Mouse (Mus musculus) stomach, embryonic 15.5 days (tissue): Measurements from ENCODE around the gene Gm17359. TPM values are rescaled to one million over a fixed set of nuclear protein-coding genes. Genes with fewer than 3 reads are reported as not detected.
"Not testable (repeated sequence)": the region's sequence is repeated elsewhere in the genome, so short reads cannot be mapped to it uniquely, and the experiment has no call there.

Experiments
- ATAC-seq: fragments of 200-750 bp; cut with Nextera tagmentation; 2 replicates; pipeline ENCODE4 v1.8.0; 2017; ENCODE audit warnings: low read depth, moderate number of reproducible peaks, moderate TSS enrichment; ENCODE audit not compliant: insufficient read depth, low FRiP score
- H3K27ac ChIP-seq: fragments of 300-500 bp; sonication (generic); 2 replicates; pipeline ENCODE4 v1.5.1; 2015; ENCODE audit warnings: mild to moderate bottlenecking, inconsistent platforms
- H3K27me3 ChIP-seq: fragments of 300-500 bp; sonication (generic); replicated peaks from 2 replicates; pipeline ENCODE4 v1.6.1; 2015; ENCODE audit warnings: inconsistent platforms
- H3K36me3 ChIP-seq: fragments of 300-500 bp; sonication (generic); 2 replicates; pipeline ENCODE4 v1.6.1; 2015; ENCODE audit warnings: inconsistent platforms
- H3K4me1 ChIP-seq: fragments of 300-500 bp; sonication (generic); 2 replicates; pipeline ENCODE4 v1.6.1; 2015; ENCODE audit warnings: inconsistent platforms
- H3K4me2 ChIP-seq: fragments of 300-500 bp; sonication (generic); 2 replicates; pipeline ENCODE4 v1.6.1; 2015; ENCODE audit warnings: mild to moderate bottlenecking, inconsistent platforms
- H3K4me3 ChIP-seq: fragments of 300-500 bp; sonication (generic); replicated peaks from 2 replicates; pipeline ENCODE4 v1.5.1; 2015; ENCODE audit warnings: inconsistent platforms
- H3K9ac ChIP-seq: fragments of 300-500 bp; sonication (generic); 2 replicates; pipeline ENCODE4 v1.6.1; 2015; ENCODE audit warnings: inconsistent platforms
- H3K9me3 ChIP-seq: fragments of 300-500 bp; sonication (generic); 2 replicates; pipeline ENCODE4 v1.6.1; 2016; ENCODE audit warnings: inconsistent platforms
- WGBS: fragments of 180-500 bp; shearing (Covaris S2); methylation state at CpG from one replicate; pipeline ENCODE4 v1.1.7; 2015; 5-methylcytosine and 5-hydroxymethylcytosine counted together
- polyA plus RNA-seq: library from polyadenylated mRNA; unstranded; fragments of >200 nt; fragmentation: Nextera tagmentation; extraction: Ambion mirVana; gene quantifications from 2 replicates; pipeline ENCODE4 v1.2.1, GENCODE M21; 2015

Gene Gm17359
- polyA plus RNA-seq, 1 experiment from 2014 or later = not detected

GRCm38 (mm10) chr3:79434436-79434835 is 98.0 kb downstream of the Gm17359 start:
- Histone ChIP-seq H3K4me2 (no peak overlapping the region), H3K9me3 (no peaks in the 10 kb centered on the region), H3K9ac (no peak overlapping the region), H3K4me1 (no peaks in the 10 kb centered on the region), H3K27ac (no peak overlapping the region), H3K36me3 (no peaks in the 10 kb centered on the region), H3K27me3 (no peaks in the 10 kb centered on the region), H3K4me3 (no peak overlapping the region)
- ATAC-seq = no peak
- 80% methylated on average over 9 of the region's 9 CpGs for WGBS

DNA sequence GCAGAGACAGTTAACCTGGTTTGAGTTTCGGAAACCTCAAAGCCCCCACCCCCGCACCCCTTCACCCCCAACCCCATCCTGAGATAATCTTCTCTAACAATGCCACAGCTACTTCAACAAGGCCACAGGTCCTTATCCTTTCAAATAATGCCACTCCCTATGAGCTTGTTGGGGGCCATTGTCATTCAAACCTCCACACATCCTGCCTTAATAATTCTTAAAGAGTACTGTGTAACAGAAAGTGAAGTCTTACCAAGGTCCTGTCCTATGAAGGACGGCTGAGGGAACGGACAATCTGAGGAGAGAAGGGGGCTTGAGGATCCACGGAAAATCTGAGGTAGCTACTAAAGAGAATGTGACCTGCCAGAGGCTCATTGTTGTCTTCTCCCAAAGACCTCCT is 98.5 kb downstream of the Gm17359 start:
- no peaks in the 10 kb centered on the region for H3K9me3 ChIP-seq
- 64% methylated on average over 5 of the region's 5 CpGs for WGBS
- H3K27me3 ChIP-seq = no peaks in the 10 kb centered on the region
- no peak overlapping the region for H3K9ac ChIP-seq
- H3K4me3 ChIP-seq = no peak overlapping the region
- no peak overlapping the region for H3K4me2 ChIP-seq
- no peak overlapping the region for H3K27ac ChIP-seq
- ATAC-seq = no peak
- no peaks in the 10 kb centered on the region for H3K36me3 ChIP-seq
- H3K4me1 ChIP-seq = no peaks in the 10 kb centered on the region

- Histone ChIP-seq H3K9ac (no peak overlapping the region), H3K27ac (no peak overlapping the region), H3K4me1 (no peaks in the 10 kb centered on the region), H3K4me2 (no peak overlapping the region), H3K4me3 (no peak overlapping the region), H3K36me3 (no peaks in the 10 kb centered on the region), H3K27me3 (no peaks in the 10 kb centered on the region), H3K9me3 (no peaks in the 10 kb centered on the region)
- no peak for ATAC-seq
- WGBS = 78% methylated on average over 7 of the region's 7 CpGs
Measured at GRCm38 (mm10) chr3:79436186-79436585, 99.7 kb downstream of the Gm17359 start.

DNA sequence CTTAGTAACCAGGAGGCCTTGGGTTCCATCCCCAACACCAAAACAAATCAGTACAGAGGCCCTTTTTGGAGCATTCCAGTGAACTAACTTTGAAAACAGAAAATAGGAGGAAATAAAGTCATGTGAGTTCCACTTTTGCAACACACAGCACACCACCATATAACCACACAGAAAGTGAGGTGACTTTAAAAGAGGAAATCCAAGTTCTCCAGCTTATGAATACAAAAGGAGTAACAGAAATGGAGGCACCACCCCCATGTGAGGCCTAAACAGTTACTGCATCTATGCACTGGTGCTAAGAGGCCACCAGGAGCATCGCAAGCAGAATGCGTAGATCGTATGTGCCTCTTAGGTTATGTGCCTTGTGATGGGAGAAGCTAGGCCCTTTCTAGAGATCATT is 101.8 kb downstream of the Gm17359 start:
- H3K27me3 ChIP-seq = no peaks in the 10 kb centered on the region
- no peak overlapping the region for H3K4me3 ChIP-seq
- 92% methylated on average over 3 of the region's 3 CpGs for WGBS
- ATAC-seq = no peak
- no peak overlapping the region for H3K4me2 ChIP-seq
- no peak overlapping the region for H3K27ac ChIP-seq
- no peaks in the 10 kb centered on the region for H3K36me3 ChIP-seq
- no peaks in the 10 kb centered on the region for H3K9me3 ChIP-seq
- H3K4me1 ChIP-seq = no peaks in the 10 kb centered on the region
- H3K9ac ChIP-seq = no peak overlapping the region

GRCm38 (mm10) chr3:79440976-79441491 is 104.6 kb downstream of the Gm17359 start:
- H3K9ac ChIP-seq = no peak overlapping the region
- 65% methylated on average over 12 of the region's 12 CpGs for WGBS
- H3K27ac ChIP-seq = no peak overlapping the region
- no peaks in the 10 kb centered on the region for H3K9me3 ChIP-seq
- H3K4me1 ChIP-seq = no peaks in the 10 kb centered on the region
- no peaks in the 10 kb centered on the region for H3K27me3 ChIP-seq
- no peak overlapping the region for H3K4me2 ChIP-seq
- ATAC-seq = no peak
- no peak overlapping the region for H3K4me3 ChIP-seq
- H3K36me3 ChIP-seq = no peaks in the 10 kb centered on the region

GRCm38 (mm10) chr3:79443850-79444249 is 107.4 kb downstream of the Gm17359 start:
- Histone ChIP-seq H3K27ac (no peak overlapping the region), H3K36me3 (no peaks in the 10 kb centered on the region), H3K9ac (no peak overlapping the region), H3K27me3 (no peaks in the 10 kb centered on the region), H3K4me2 (no peak overlapping the region), H3K4me1 (no peaks in the 10 kb centered on the region), H3K4me3 (no peak overlapping the region), H3K9me3 (no peaks in the 10 kb centered on the region)
- WGBS = 74% methylated on average over 4 of the region's 4 CpGs
- ATAC-seq = no peak

DNA sequence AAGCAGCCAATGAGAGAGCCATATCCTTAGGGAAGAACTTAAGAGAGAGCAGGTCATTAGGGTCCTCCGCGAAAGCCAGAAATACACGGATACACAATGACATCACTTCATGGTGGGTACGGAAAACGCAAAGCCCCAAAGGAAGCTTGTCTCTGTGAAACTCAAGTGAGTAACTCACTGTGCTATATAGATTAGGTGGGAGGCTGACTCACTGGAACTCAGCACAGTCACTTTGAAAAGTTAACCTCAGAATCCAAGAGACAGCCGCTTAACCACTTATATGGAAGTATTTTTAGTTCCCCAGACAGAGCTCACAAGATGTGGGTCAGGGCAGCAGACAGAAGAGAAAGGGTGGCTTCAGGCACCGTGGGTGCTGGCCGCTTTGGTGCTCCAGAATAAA is 108.6 kb downstream of the Gm17359 start:
- 70% methylated on average over 8 of the region's 8 CpGs for WGBS
- Histone ChIP-seq H3K4me3 (no peak overlapping the region), H3K9ac (no peak overlapping the region), H3K9me3 (no peaks in the 10 kb centered on the region), H3K4me1 (no peaks in the 10 kb centered on the region), H3K27me3 (no peaks in the 10 kb centered on the region), H3K4me2 (no peak overlapping the region), H3K36me3 (no peaks in the 10 kb centered on the region), H3K27ac (no peak overlapping the region)
- ATAC-seq = no peak

DNA sequence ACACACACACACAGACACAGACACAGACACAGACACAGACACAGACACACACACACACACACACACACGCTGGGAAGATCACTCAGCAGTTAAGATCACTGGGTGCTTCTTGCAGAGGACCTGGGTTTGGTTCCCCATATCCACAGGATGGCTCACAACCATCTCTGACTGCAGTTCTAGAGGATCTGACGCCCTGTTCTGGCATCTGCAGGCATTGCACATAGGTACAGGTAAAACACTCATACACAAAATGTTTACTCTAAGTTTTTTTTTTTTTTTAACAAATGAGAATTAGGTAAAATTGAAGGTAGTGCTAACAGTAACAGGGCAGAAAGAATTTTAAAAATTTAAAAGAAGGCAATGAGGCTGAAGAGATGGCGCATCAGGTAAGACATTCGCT is 109.7 kb downstream of the Gm17359 start:
- Histone ChIP-seq H3K36me3 (no peaks in the 10 kb centered on the region), H3K9ac (no peak overlapping the region), H3K4me3 (no peak overlapping the region), H3K27ac (no peak overlapping the region), H3K27me3 (no peaks in the 10 kb centered on the region), H3K4me1 (no peaks in the 10 kb centered on the region), H3K4me2 (no peak overlapping the region), H3K9me3 (no peaks in the 10 kb centered on the region)
- ATAC-seq = no peak
- 89% methylated on average over 4 of the region's 4 CpGs for WGBS

- H3K9me3 ChIP-seq, ATAC-seq: not testable (repeated sequence)
Measured at GRCm38 (mm10) chr3:79446648-79447047, 110.2 kb downstream of the Gm17359 start.

GRCm38 (mm10) chr3:79448421-79448820 is 112.0 kb downstream of the Gm17359 start:
- no peak overlapping the region for H3K4me3 ChIP-seq
- H3K27ac ChIP-seq = no peak overlapping the region
- H3K4me2 ChIP-seq = no peak overlapping the region
- WGBS = 81% methylated on average over 5 of the region's 5 CpGs
- H3K4me1 ChIP-seq = no peaks in the 10 kb centered on the region
- no peaks in the 10 kb centered on the region for H3K27me3 ChIP-seq
- ATAC-seq = no peak
- H3K36me3 ChIP-seq = no peaks in the 10 kb centered on the region
- no peak overlapping the region for H3K9ac ChIP-seq
- no peaks in the 10 kb centered on the region for H3K9me3 ChIP-seq

More at GRCm38 (mm10) chr3:79446648-79447047, 110.2 kb downstream of the Gm17359 start:
- H3K36me3 ChIP-seq, H3K27ac ChIP-seq, H3K27me3 ChIP-seq, H3K9ac ChIP-seq, H3K4me3 ChIP-seq, H3K4me1 ChIP-seq, H3K4me2 ChIP-seq: not testable (repeated sequence)
- 80% methylated on average over 3 of the region's 3 CpGs for WGBS

DNA sequence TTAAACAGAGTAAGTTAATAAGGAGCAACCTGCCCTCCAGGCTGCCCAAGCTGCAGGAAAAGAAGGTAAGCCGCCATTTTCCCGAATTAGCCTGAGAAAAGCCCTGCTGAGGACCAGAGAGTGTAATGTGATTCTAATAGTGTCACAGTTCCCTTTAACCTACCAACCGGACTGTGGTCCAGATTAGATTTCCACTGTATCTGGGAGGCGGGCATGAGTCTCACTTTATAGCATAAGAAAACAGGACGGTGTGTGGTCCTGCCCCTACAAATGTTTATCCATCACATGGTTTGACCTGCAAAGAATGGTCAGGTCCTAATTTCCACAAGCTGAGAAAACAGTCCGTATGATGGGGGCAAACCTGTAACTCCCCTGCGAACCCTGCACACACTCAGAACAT is 112.9 kb downstream of the Gm17359 start:
- H3K4me2 ChIP-seq = no peak overlapping the region
- H3K9me3 ChIP-seq = no peaks in the 10 kb centered on the region
- H3K27ac ChIP-seq = no peak overlapping the region
- H3K9ac ChIP-seq = no peak overlapping the region
- H3K4me1 ChIP-seq = no peaks in the 10 kb centered on the region
- ATAC-seq = no peak
- no peak overlapping the region for H3K4me3 ChIP-seq
- no peaks in the 10 kb centered on the region for H3K27me3 ChIP-seq
- H3K36me3 ChIP-seq = no peaks in the 10 kb centered on the region
- 78% methylated on average over 7 of the region's 7 CpGs for WGBS

GRCm38 (mm10) chr3:79452696-79453263 is 116.3 kb downstream of the Gm17359 start:
- H3K4me2 ChIP-seq = no peak overlapping the region
- no peaks in the 10 kb centered on the region for H3K36me3 ChIP-seq
- no peak overlapping the region for H3K4me3 ChIP-seq
- H3K9ac ChIP-seq = no peak overlapping the region
- H3K27me3 ChIP-seq = no peaks in the 10 kb centered on the region
- H3K9me3 ChIP-seq = no peaks in the 10 kb centered on the region
- no peak for ATAC-seq
- H3K27ac ChIP-seq = no peak overlapping the region
- WGBS = 86% methylated on average over 14 of the region's 14 CpGs
- no peaks in the 10 kb centered on the region for H3K4me1 ChIP-seq

- no peak overlapping the region for H3K4me2 ChIP-seq
- H3K9me3 ChIP-seq = no peaks in the 10 kb centered on the region
- H3K27me3 ChIP-seq = no peaks in the 10 kb centered on the region
- no peak for ATAC-seq
- H3K36me3 ChIP-seq = peaks cover 9% of the 10 kb centered on the region; the same call in 1 of the 2 replicates
- no peaks in the 10 kb centered on the region for H3K4me1 ChIP-seq
- WGBS = 33% methylated on average over 11 of the region's 11 CpGs
- H3K27ac ChIP-seq = no peak overlapping the region
- H3K4me3 ChIP-seq = no peak overlapping the region
- no peak overlapping the region for H3K9ac ChIP-seq
Measured at GRCm38 (mm10) chr3:79455761-79456160, 119.3 kb downstream of the Gm17359 start.
